Mouse (Mus musculus) midbrain, postnatal 0 days (tissue): ENCODE results near the gene Zfp408. TPM values are rescaled to one million over a fixed set of nuclear protein-coding genes. Genes with fewer than 3 reads are reported as not detected.
"Not testable (repeated sequence)": the region's sequence is repeated elsewhere in the genome, so short reads cannot be mapped to it uniquely, and the experiment has no call there.

Source experiments
- ATAC-seq: fragments of 200-750 bp; cut with Nextera tagmentation; 2 replicates; pipeline ENCODE4 v1.8.0; 2017; ENCODE audit warnings: moderate number of reproducible peaks, mild to moderate bottlenecking, moderate TSS enrichment, moderate library complexity; ENCODE audit not compliant: low FRiP score
- DNase-seq: peaks from one replicate; pipeline ENCODE4 v3.0.0-alpha.2; 2015; ENCODE audit warnings: low spot score
- H3K27ac ChIP-seq: fragments of 300-500 bp; sonication (generic); 2 replicates; pipeline ENCODE4 v1.5.1; 2014; ENCODE audit warnings: low read depth, mild to moderate bottlenecking, low read length, mixed read lengths
- H3K27me3 ChIP-seq: fragments of 300-500 bp; sonication (generic); 2 replicates; pipeline ENCODE4 v1.6.1; 2014; ENCODE audit warnings: low read length, control low read depth, mixed read lengths; ENCODE audit not compliant: insufficient read depth
- H3K36me3 ChIP-seq: fragments of 300-500 bp; sonication (generic); 2 replicates; pipeline ENCODE4 v1.6.1; 2014; ENCODE audit warnings: low read length, control low read depth, mixed read lengths; ENCODE audit not compliant: insufficient read depth
- H3K4me1 ChIP-seq: fragments of 300-500 bp; sonication (generic); 2 replicates; pipeline ENCODE4 v1.6.1; 2014; ENCODE audit warnings: mild to moderate bottlenecking, control low read depth, antibody characterized with exemption, low read length, mixed read lengths; ENCODE audit not compliant: insufficient read depth
- H3K4me2 ChIP-seq: fragments of 300-500 bp; sonication (generic); 2 replicates; pipeline ENCODE4 v1.6.1; 2014; ENCODE audit warnings: low read depth, mild to moderate bottlenecking, low read length, mixed read lengths; ENCODE audit not compliant: poor library complexity, severe bottlenecking
- H3K4me3 ChIP-seq: fragments of 300-500 bp; sonication (generic); 2 replicates; pipeline ENCODE4 v1.5.1; 2014; ENCODE audit warnings: low read depth, mild to moderate bottlenecking, low read length, moderate library complexity
- H3K9ac ChIP-seq: fragments of 300-500 bp; sonication (generic); replicated peaks from 2 replicates; pipeline ENCODE4 v1.6.1; 2014; ENCODE audit warnings: mild to moderate bottlenecking, low read length, moderate library complexity, mixed read lengths; ENCODE audit not compliant: poor library complexity, severe bottlenecking
- H3K9me3 ChIP-seq: fragments of 300-500 bp; sonication (generic); 2 replicates; pipeline ENCODE4 v1.6.1; 2016; ENCODE audit warnings: low read length, control low read depth
- CTCF ChIP-seq: IDR thresholded peaks from 2 replicates; pipeline ENCODE4 v1.5.1; 2016; ENCODE audit warnings: antibody characterized with exemption, mild to moderate bottlenecking
- WGBS: fragments of 180-500 bp; shearing (Covaris S2); extraction: QIAGEN DNeasy Blood & Tissue Kit; methylation state at CpG from one replicate; pipeline ENCODE4 v1.1.7; 2014; 5-methylcytosine and 5-hydroxymethylcytosine counted together
- polyA plus RNA-seq: library from polyadenylated mRNA; unstranded; fragments of >200 nt; fragmentation: Nextera tagmentation; extraction: Ambion mirVana; gene quantifications from 2 replicates; pipeline ENCODE4 v1.2.1, GENCODE M21; 2015
- total RNA-seq: library from RNA; depleted of rRNA; stranded (reverse); fragments of >200 nt; gene quantifications from 2 replicates; pipeline ENCODE4 v1.2.3, GENCODE M21; 2014; rRNA removed

Gene Zfp408
- total and polyA plus RNA-seq, 2 experiments from 2014 or later, result 10.7 to 14.9 TPM

DNA sequence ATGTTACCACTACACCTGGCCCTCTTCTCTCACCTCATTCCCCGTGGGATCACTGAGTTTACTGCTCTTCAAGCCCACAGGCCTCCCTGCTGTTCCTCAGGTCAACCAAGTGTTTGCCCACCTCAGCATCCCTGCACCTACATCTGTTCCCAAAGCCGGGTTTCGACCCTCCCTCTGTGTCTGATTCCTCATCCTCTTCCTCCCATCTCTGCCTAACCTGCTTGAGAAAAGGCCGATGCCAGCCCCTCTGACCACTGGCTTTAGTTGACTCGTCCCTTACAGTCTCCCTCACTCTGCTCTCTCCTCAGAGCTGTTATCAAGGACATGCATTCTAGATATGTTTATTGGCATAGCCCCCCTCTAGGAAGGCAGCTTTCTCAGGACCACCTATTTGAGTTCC is 22.1 kb downstream of the Zfp408 start:
- Histone ChIP-seq H3K9me3 (no peaks in the 10 kb centered on the region), H3K4me2 (no peak overlapping the region)
- TF ChIP-seq CTCF, result no peak

DNA sequence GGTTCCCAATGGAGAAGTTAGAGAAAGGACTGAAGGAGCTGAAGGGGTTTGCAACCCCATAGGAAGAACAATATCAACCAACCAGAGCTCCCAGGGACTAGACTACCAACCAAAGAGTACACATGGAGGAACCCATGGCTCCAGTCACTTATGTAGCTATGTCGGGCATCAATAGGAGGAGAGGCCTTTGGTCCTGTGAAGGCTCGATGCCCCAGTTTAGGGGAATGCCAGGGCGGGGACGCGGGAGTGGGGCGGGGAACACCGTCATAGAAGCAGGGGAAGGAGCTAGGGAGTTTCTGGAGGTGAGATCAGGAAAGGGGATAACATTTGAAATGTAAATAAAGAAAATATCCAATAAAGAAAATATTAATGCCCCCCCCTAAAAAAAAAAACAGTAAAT is 26.2 kb downstream of the Zfp408 start:
- H3K27me3 ChIP-seq, H3K9me3 ChIP-seq, ATAC-seq, H3K9ac ChIP-seq, DNase-seq, H3K4me1 ChIP-seq, H3K4me3 ChIP-seq, H3K27ac ChIP-seq, H3K4me2 ChIP-seq: not testable (repeated sequence)
- H3K36me3 ChIP-seq, result peaks cover 35% of the 10 kb centered on the region
- WGBS, result 91% methylated on average over 7 of the region's 7 CpGs

More for the DNA sequence above, 22.1 kb downstream of the Zfp408 start:
- no peak for DNase-seq
- Histone ChIP-seq H3K27ac (no peak overlapping the region), H3K27me3 (no peaks in the 10 kb centered on the region), H3K4me3 (no peak overlapping the region), H3K4me1 (no peaks in the 10 kb centered on the region), H3K9ac (no peak overlapping the region), H3K36me3 (peaks cover 5% of the 10 kb centered on the region)
- ATAC-seq, result no peak
- WGBS, result 78% methylated on average over 5 of the region's 5 CpGs

DNA sequence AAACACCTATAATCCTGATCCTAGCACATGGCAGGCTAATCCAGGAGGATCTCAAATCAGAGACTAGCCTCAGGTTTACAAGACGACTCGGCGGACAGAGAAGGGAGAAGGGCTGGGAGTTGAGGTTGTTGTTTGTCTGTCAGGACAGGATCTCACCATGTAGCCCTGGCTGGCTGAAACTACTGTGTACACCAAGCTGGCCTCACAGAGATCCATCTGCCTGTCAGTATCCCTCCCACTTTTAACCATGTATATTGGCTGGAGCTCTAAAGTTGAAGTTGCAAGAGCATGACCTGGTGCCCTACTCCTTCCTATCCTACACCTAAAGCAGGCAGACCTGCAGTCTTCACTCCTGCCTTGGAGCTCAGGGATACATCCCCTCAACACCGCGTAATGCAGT is 27.2 kb downstream of the Zfp408 start:
- ATAC-seq, result no peak
- Histone ChIP-seq H3K27me3 (no peaks in the 10 kb centered on the region), H3K9ac (no peak overlapping the region), H3K9me3 (no peaks in the 10 kb centered on the region), H3K36me3 (peaks cover 43% of the 10 kb centered on the region), H3K27ac (no peak overlapping the region), H3K4me1 (no peaks in the 10 kb centered on the region), H3K4me3 (no peak overlapping the region), H3K4me2 (no peak overlapping the region)
- no peak for TF ChIP-seq CTCF
- DNase-seq, result no peak
- WGBS, result 94% methylated on average over 5 of the region's 5 CpGs

DNA sequence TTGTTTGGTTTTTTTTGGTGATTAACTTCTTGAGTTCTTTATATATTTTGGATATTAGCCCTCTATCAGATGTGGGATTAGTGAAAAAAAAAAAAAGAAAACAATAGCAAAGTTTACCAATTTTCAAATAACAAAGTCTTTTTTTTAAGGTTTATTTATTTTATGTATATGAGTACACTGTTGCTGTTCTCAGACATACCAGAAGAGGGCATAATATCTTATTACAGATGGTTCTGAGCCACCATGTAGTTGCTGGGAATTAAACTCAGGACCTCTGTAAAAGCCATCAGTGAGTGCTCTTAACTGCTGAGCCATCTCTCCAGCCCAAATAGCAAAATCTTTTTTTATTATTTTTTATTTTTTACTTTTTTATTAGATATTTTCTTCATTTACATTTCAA is 40.2 kb downstream of the Zfp408 start:
- DNase-seq, H3K9me3 ChIP-seq, H3K4me3 ChIP-seq, ATAC-seq, H3K9ac ChIP-seq, H3K27me3 ChIP-seq, H3K4me2 ChIP-seq, H3K27ac ChIP-seq, H3K4me1 ChIP-seq: not testable (repeated sequence)
- peaks cover 34% of the 10 kb centered on the region for H3K36me3 ChIP-seq

DNA sequence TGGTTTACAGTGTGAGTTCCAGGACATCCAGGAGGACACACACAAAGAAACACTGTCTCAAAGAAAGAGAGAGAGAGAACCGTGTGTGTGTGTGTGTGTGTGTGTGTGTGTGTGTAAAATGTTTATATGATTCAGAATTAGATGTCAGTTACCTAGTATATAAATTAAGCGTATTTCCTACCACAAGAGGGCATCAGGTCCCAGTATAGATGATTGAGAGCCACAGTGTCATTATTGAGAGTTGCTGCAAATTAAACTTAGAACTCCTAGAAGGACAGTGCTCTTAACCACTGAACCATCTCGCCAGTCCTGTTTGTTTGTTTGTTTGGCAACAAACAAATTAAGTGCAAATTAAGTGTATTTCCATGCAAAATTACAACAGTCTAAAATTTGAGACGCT is 47.2 kb downstream of the Zfp408 start:
- no peak overlapping the region for H3K27ac ChIP-seq
- H3K27me3 ChIP-seq, result no peaks in the 10 kb centered on the region
- ATAC-seq (no peak), DNase-seq (no peak)
- no peak overlapping the region for H3K4me2 ChIP-seq
- 93% methylated on average over 4 of the region's 4 CpGs for WGBS
- no peak overlapping the region for H3K9ac ChIP-seq
- H3K36me3 ChIP-seq, result peaks cover 55% of the 10 kb centered on the region
- H3K9me3 ChIP-seq, result no peaks in the 10 kb centered on the region
- peak; percentile 52 for TF ChIP-seq CTCF
- H3K4me1 ChIP-seq, result no peaks in the 10 kb centered on the region
- H3K4me3 ChIP-seq, result no peak overlapping the region

DNA sequence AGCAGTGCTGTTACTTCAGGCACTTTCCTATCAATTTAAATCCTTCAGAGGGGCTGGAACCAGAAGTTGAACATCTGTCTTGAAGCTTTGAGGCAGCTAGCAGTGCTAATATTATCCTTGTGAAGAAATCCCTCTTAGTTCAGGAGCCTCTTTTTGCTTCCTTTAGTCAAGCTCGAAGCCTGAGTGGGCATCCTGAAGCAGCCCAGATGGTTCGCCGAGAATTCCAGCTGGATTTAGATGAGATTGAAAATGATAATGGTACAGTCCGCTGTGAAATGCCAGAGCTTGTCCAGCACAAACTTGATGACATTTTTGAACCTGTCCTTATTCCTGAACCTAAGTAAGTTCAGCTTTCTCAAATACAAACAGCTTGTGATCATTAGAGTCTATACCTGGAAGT is 49.1 kb downstream of the Zfp408 start:
- H3K9me3 ChIP-seq, result no peaks in the 10 kb centered on the region
- WGBS, result over 99% methylated on average over 4 of the region's 4 CpGs
- no peak for TF ChIP-seq CTCF
- no peak overlapping the region for H3K4me3 ChIP-seq
- no peak overlapping the region for H3K4me2 ChIP-seq
- no peak overlapping the region for H3K9ac ChIP-seq
- DNase-seq (no peak), ATAC-seq (no peak)
- H3K27me3 ChIP-seq, result no peaks in the 10 kb centered on the region
- H3K4me1 ChIP-seq, result no peaks in the 10 kb centered on the region
- no peak overlapping the region for H3K27ac ChIP-seq
- peaks cover 57% of the 10 kb centered on the region for H3K36me3 ChIP-seq

Other genes starting within 250 kb of the Zfp408 start
- 146 and 158 TPM in 2 replicates for gene 1110051M20Rik, start 205.1 kb downstream of the Zfp408 start, total RNA-seq
- gene 1110051M20Rik, start 205.1 kb downstream of the Zfp408 start, polyA plus RNA-seq, result 171 and 172 TPM in 2 replicates
- 17.1 and 19.2 TPM in 2 replicates for gene Lrp4, start 192.3 kb downstream of the Zfp408 start, total RNA-seq
- gene Lrp4, start 192.3 kb downstream of the Zfp408 start, polyA plus RNA-seq, result 3.4 TPM in 2 replicates
- gene Ckap5, start 123.0 kb downstream of the Zfp408 start, total RNA-seq, result 130 and 135 TPM in 2 replicates
- gene Ckap5, start 123.0 kb downstream of the Zfp408 start, polyA plus RNA-seq, result 85.8 and 101 TPM in 2 replicates
- not detected in 2 replicates for gene F2, start 13.4 kb downstream of the Zfp408 start, total RNA-seq
- gene F2, start 13.4 kb downstream of the Zfp408 start, polyA plus RNA-seq, result 0.10 and 0.16 TPM in 2 replicates
- 95.8 and 101 TPM in 2 replicates for gene Arhgap1, start 69 bp upstream of the Zfp408 start, total RNA-seq
- 96.6 and 99.3 TPM in 2 replicates for gene Arhgap1, start 69 bp upstream of the Zfp408 start, polyA plus RNA-seq
- gene Atg13, start 60.8 kb upstream of the Zfp408 start, total RNA-seq, result 21.0 and 30.6 TPM in 2 replicates
- 30.4 and 31.5 TPM in 2 replicates for gene Atg13, start 60.8 kb upstream of the Zfp408 start, polyA plus RNA-seq
- 11.7 and 16.2 TPM in 2 replicates for gene Harbi1, start 61.1 kb upstream of the Zfp408 start, total RNA-seq
- 12.3 TPM in 2 replicates for gene Harbi1, start 61.1 kb upstream of the Zfp408 start, polyA plus RNA-seq
- gene Ambra1, start 80.3 kb upstream of the Zfp408 start, total RNA-seq, result 55.6 and 59.5 TPM in 2 replicates
- gene Ambra1, start 80.3 kb upstream of the Zfp408 start, polyA plus RNA-seq, result 19.3 and 20.7 TPM in 2 replicates